Mouse (Mus musculus) embryonic fibroblast, embryonic 13.5 days (primary cell): ENCODE measurements around the gene Mettl7a3.
"Not testable (repeated sequence)": the region's sequence is repeated elsewhere in the genome, so short reads cannot be mapped to it uniquely, and the experiment has no call there.

Experiments
- CTCF ChIP-seq: IDR thresholded peaks from 2 replicates; pipeline ENCODE4 v1.5.1; 2011; ENCODE audit warnings: mild to moderate bottlenecking, control low read depth, low read length, moderate library complexity, borderline replicate concordance; ENCODE audit not compliant: insufficient read depth
- POLR2A ChIP-seq: IDR thresholded peaks from 2 replicates; pipeline ENCODE4 v1.6.1; 2011; ENCODE audit warnings: low read depth, mild to moderate bottlenecking, control low read depth, low read length, moderate library complexity

DNA sequence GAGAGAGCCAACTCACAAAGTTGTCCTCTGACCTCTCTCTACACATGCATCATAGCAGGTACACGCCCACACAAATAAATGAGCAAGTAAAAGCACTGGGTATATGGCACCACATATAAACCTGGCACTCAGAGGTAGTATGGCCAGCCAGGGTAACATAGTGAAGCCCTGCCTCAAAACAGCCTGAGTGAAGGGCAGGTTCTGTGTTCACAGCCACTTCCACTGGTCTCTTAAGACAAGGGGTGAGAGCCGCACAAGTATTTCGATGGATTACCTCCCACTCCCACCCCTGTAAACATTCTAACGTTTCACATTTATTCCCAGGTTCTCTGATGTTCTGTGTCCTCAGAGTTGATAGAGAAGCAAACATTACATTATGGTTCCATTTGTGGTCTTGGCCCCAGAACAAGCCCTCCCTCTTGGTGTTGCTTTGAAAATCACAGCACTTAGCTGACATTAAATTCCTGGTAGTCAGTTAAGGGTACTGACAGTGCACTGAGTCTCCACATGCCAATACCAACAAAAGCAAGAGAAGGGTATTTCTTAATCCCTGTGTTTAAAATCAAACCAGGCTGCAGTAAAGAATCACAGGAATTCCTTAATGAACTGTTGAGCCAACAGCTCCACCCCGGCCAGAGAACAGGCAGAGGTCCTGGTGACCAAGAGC lies 6.7 kb downstream of the Mettl7a3 start:
- not testable (repeated sequence) for TF ChIP-seq CTCF, POLR2A
